Mouse (Mus musculus): ENCODE measurements around the gene Babam2. TPM values are rescaled to one million over a fixed set of nuclear protein-coding genes. Genes with fewer than 3 reads are reported as not detected.

Babam2 gene
- polyA plus RNA-seq, 2 experiments = 15.3 to 21.2 TPM

GRCm38 (mm10) chr5:31835691-31836090, 138.2 kb downstream of the Babam2 start:
- no peak overlapping the region for H3K4me3 ChIP-seq (ENCODE audit: insufficient read depth in 1 of 2, low read depth in 2 of 2, low read length in 2 of 2)
- TF ChIP-seq EP300 (IDR thresholded peaks at IDR 0.05; ENCODE audit: low read depth) (no peak), CTCF (IDR thresholded peaks at IDR 0.05; ENCODE audit: low read depth) (no peak)
- no peak overlapping the region for H3K9ac ChIP-seq (replicated peaks)
- H3K9me3 ChIP-seq (ENCODE audit: control insufficient read depth, low read length) = no peaks in the 10 kb centered on the region; the same call in 1 of the 2 replicates
- H3K4me2 ChIP-seq (ENCODE audit: low read depth) = no peak overlapping the region
- H3K27me3 ChIP-seq (ENCODE audit: control insufficient read depth, insufficient read depth, low read length) = no peaks in the 10 kb centered on the region
- no peak overlapping the region for H3K27ac ChIP-seq
- no peaks in the 10 kb centered on the region for H3K36me3 ChIP-seq (replicated peaks; ENCODE audit: control insufficient read depth, insufficient read depth, low read depth)
- DNase-seq (ENCODE audit: low read depth in 3 of 3, low spot score in 3 of 3) (no peak), ATAC-seq (ENCODE audit: insufficient read depth) (no peak)
- 67% methylated on average over 2 of the region's 2 CpGs for WGBS (ENCODE audit: insufficient replicate concordance)
- H3K4me1 ChIP-seq (replicated peaks; ENCODE audit: control insufficient read depth in 2 of 2, insufficient read depth in 2 of 2, low read length in 1 of 2) = no peaks in the 10 kb centered on the region

GRCm38 (mm10) chr5:31839973-31840372, 142.5 kb downstream of the Babam2 start:
- no peak overlapping the region for H3K4me2 ChIP-seq (ENCODE audit: low read depth)
- no peaks in the 10 kb centered on the region for H3K36me3 ChIP-seq (replicated peaks; ENCODE audit: control insufficient read depth, insufficient read depth, low read depth)
- H3K9ac ChIP-seq (replicated peaks) = no peak overlapping the region
- H3K9me3 ChIP-seq (ENCODE audit: control insufficient read depth, low read length) = no peaks in the 10 kb centered on the region
- no peak overlapping the region for H3K4me3 ChIP-seq (ENCODE audit: insufficient read depth in 1 of 2, low read depth in 2 of 2, low read length in 2 of 2)
- ATAC-seq (ENCODE audit: insufficient read depth) (no peak), DNase-seq (ENCODE audit: low read depth in 3 of 3, low spot score in 3 of 3) (no peak)
- no peaks in the 10 kb centered on the region for H3K4me1 ChIP-seq (replicated peaks; ENCODE audit: control insufficient read depth in 2 of 2, insufficient read depth in 2 of 2, low read length in 1 of 2)
- H3K27me3 ChIP-seq (ENCODE audit: control insufficient read depth, insufficient read depth, low read length) = no peaks in the 10 kb centered on the region
- no peak overlapping the region for H3K27ac ChIP-seq
- TF ChIP-seq EP300 (IDR thresholded peaks at IDR 0.05; ENCODE audit: low read depth) = no peak
- no peak for TF ChIP-seq CTCF (IDR thresholded peaks at IDR 0.05; ENCODE audit: low read depth)

- no peaks in the 10 kb centered on the region for H3K4me1 ChIP-seq (replicated peaks; ENCODE audit: control insufficient read depth in 2 of 2, insufficient read depth in 2 of 2, low read length in 1 of 2)
- H3K27me3 ChIP-seq (ENCODE audit: control insufficient read depth, insufficient read depth, low read length) = no peaks in the 10 kb centered on the region
- no peak overlapping the region for H3K4me3 ChIP-seq (ENCODE audit: insufficient read depth in 1 of 2, low read depth in 2 of 2, low read length in 2 of 2)
- ATAC-seq (ENCODE audit: insufficient read depth) (no peak), DNase-seq (ENCODE audit: low read depth in 3 of 3, low spot score in 3 of 3) (no peak)
- no peaks in the 10 kb centered on the region for H3K9me3 ChIP-seq (ENCODE audit: control insufficient read depth, low read length)
- WGBS (ENCODE audit: insufficient replicate concordance) = 64% methylated on average over 1 of the region's 1 CpGs
- no peaks in the 10 kb centered on the region for H3K36me3 ChIP-seq (replicated peaks; ENCODE audit: control insufficient read depth, insufficient read depth, low read depth)
- TF ChIP-seq CTCF (IDR thresholded peaks at IDR 0.05; ENCODE audit: low read depth) (no peak), EP300 (IDR thresholded peaks at IDR 0.05; ENCODE audit: low read depth) (no peak)
- no peak overlapping the region for H3K4me2 ChIP-seq (ENCODE audit: low read depth)
- no peak overlapping the region for H3K27ac ChIP-seq
- H3K9ac ChIP-seq (replicated peaks) = no peak overlapping the region
Observed at GRCm38 (mm10) chr5:31840406-31840805, 142.9 kb downstream of the Babam2 start.

GRCm38 (mm10) chr5:31844856-31845255, 147.4 kb downstream of the Babam2 start:
- ATAC-seq (ENCODE audit: insufficient read depth) = no peak
- Histone ChIP-seq H3K27ac (no peak overlapping the region), H3K4me2 (ENCODE audit: low read depth) (no peak overlapping the region), H3K4me1 (replicated peaks; ENCODE audit: control insufficient read depth in 2 of 2, insufficient read depth in 2 of 2, low read length in 1 of 2) (no peaks in the 10 kb centered on the region), H3K9me3 (ENCODE audit: control insufficient read depth, low read length) (no peaks in the 10 kb centered on the region), H3K4me3 (ENCODE audit: insufficient read depth in 1 of 2, low read depth in 2 of 2, low read length in 2 of 2) (no peak overlapping the region), H3K27me3 (ENCODE audit: control insufficient read depth, insufficient read depth, low read length) (no peaks in the 10 kb centered on the region), H3K36me3 (replicated peaks; ENCODE audit: control insufficient read depth, insufficient read depth, low read depth) (no peaks in the 10 kb centered on the region), H3K9ac (replicated peaks) (no peak overlapping the region)
- TF ChIP-seq CTCF (IDR thresholded peaks at IDR 0.05; ENCODE audit: low read depth) (no peak), EP300 (IDR thresholded peaks at IDR 0.05; ENCODE audit: low read depth) (no peak)
- no peak for DNase-seq (ENCODE audit: low read depth in 3 of 3, low spot score in 3 of 3)
- WGBS (ENCODE audit: insufficient replicate concordance) = 69% methylated on average over 3 of the region's 3 CpGs

- no peaks in the 10 kb centered on the region for H3K27me3 ChIP-seq (ENCODE audit: control insufficient read depth, insufficient read depth, low read length)
- ATAC-seq (ENCODE audit: insufficient read depth) (no peak), DNase-seq (ENCODE audit: low read depth in 3 of 3, low spot score in 3 of 3) (no peak)
- no peaks in the 10 kb centered on the region for H3K36me3 ChIP-seq (replicated peaks; ENCODE audit: control insufficient read depth, insufficient read depth, low read depth)
- H3K4me1 ChIP-seq (replicated peaks; ENCODE audit: control insufficient read depth in 2 of 2, insufficient read depth in 2 of 2, low read length in 1 of 2) = no peaks in the 10 kb centered on the region
- no peak overlapping the region for H3K4me3 ChIP-seq (ENCODE audit: insufficient read depth in 1 of 2, low read depth in 2 of 2, low read length in 2 of 2)
- H3K9me3 ChIP-seq (ENCODE audit: control insufficient read depth, low read length) = no peaks in the 10 kb centered on the region
- no peak for TF ChIP-seq EP300 (IDR thresholded peaks at IDR 0.05; ENCODE audit: low read depth)
- no peak for TF ChIP-seq CTCF (IDR thresholded peaks at IDR 0.05; ENCODE audit: low read depth)
- no peak overlapping the region for H3K9ac ChIP-seq (replicated peaks)
- H3K27ac ChIP-seq = no peak overlapping the region
- no peak overlapping the region for H3K4me2 ChIP-seq (ENCODE audit: low read depth)
Observed at GRCm38 (mm10) chr5:31846971-31847370, 149.5 kb downstream of the Babam2 start.

- H3K4me1 ChIP-seq (replicated peaks; ENCODE audit: control insufficient read depth in 2 of 2, insufficient read depth in 2 of 2, low read length in 1 of 2) = no peaks in the 10 kb centered on the region
- DNase-seq (ENCODE audit: low read depth in 3 of 3, low spot score in 3 of 3) = no peak
- H3K27ac ChIP-seq = no peak overlapping the region
- H3K4me2 ChIP-seq (ENCODE audit: low read depth) = no peak overlapping the region
- no peak for TF ChIP-seq CTCF (IDR thresholded peaks at IDR 0.05; ENCODE audit: low read depth)
- no peak for TF ChIP-seq EP300 (IDR thresholded peaks at IDR 0.05; ENCODE audit: low read depth)
- no peaks in the 10 kb centered on the region for H3K27me3 ChIP-seq (ENCODE audit: control insufficient read depth, insufficient read depth, low read length)
- no peak for ATAC-seq (ENCODE audit: insufficient read depth)
- no peak overlapping the region for H3K9ac ChIP-seq (replicated peaks)
- no peaks in the 10 kb centered on the region for H3K36me3 ChIP-seq (replicated peaks; ENCODE audit: control insufficient read depth, insufficient read depth, low read depth)
- no peaks in the 10 kb centered on the region for H3K9me3 ChIP-seq (ENCODE audit: control insufficient read depth, low read length)
- H3K4me3 ChIP-seq (ENCODE audit: insufficient read depth in 1 of 2, low read depth in 2 of 2, low read length in 2 of 2) = no peak overlapping the region
Observed at GRCm38 (mm10) chr5:31848995-31849394, 151.5 kb downstream of the Babam2 start.
